Mouse (Mus musculus) layer of hippocampus, adult 8-10 months (tissue): ENCODE results near the gene Mkrn2os. TPM values are rescaled to one million over a fixed set of nuclear protein-coding genes. Genes with fewer than 3 reads are reported as not detected.

Experiments
- total RNA-seq, 4 experiments: library from RNA; stranded (reverse); gene quantifications; 2 replicates each; pipeline ENCODE4 v1.2.4; 2022

The Mkrn2os gene
- total RNA-seq, 4 experiments from 2014 or later = not detected

Other genes starting within 250 kb of the Mkrn2os start
- 1 to 10 TPM; 1.9 to 4.5 (median 3.6) TPM for gene Pparg, start 231.6 kb downstream of the Mkrn2os start, total RNA-seq
- gene Tsen2, start 47.9 kb downstream of the Mkrn2os start, total RNA-seq = 10 to 100 TPM; 26.6 to 37.1 (median 27.1) TPM
- 10 to 100 TPM; 33.8 to 37.8 (median 34.4) TPM for gene Mkrn2, start 9.3 kb upstream of the Mkrn2os start, total RNA-seq
- gene Raf1, start 84.1 kb upstream of the Mkrn2os start, total RNA-seq = 100 to 1,000 TPM in 1 of 4 experiments, 10 to 100 TPM in 3; 78.9 to 102 (median 84.5) TPM
- gene Tmem40, start 169.8 kb upstream of the Mkrn2os start, total RNA-seq = under 1 TPM in 3 of 4 experiments, not detected in 1; 0.55 to 0.62 (median 0.59) TPM
- 1 to 10 TPM; 2.5 to 4.7 (median 3.4) TPM for gene Cand2, start 182.0 kb upstream of the Mkrn2os start, total RNA-seq
- gene Rpl32, start 216.2 kb upstream of the Mkrn2os start, total RNA-seq = 100 to 1,000 TPM; 486 to 663 (median 564) TPM
- gene Efcab12, start 245.8 kb upstream of the Mkrn2os start, total RNA-seq = 1 to 10 TPM; 4.3 to 5.7 (median 5.4) TPM